Comparison of ENCODE assay signal across 8 mouse cellular contexts in genomic region chr16:42444408-42444862, GRCm38 (mm10).
DNase-seq lines count a peak whose midpoint lies in the region; ATAC-seq lines count a peak whose summit lies in the region.

No protein-coding gene starts in this region.

- no peaks in the 10 kb centered on the region for H3K4me1 ChIP-seq in kidney, embryonic 16.5 days (ENCODE audit: insufficient read depth, low read length)
- peaks cover 18% of the 10 kb centered on the region for H3K4me1 ChIP-seq in embryonic facial prominence, embryonic 10.5 days

- H3K36me3 ChIP-seq in kidney, embryonic 16.5 days (ENCODE audit: insufficient read depth, low read length): no peaks in the 10 kb centered on the region
- H3K36me3 ChIP-seq in embryonic facial prominence, embryonic 10.5 days (replicated peaks): no peaks in the 10 kb centered on the region

- DNase-seq in kidney, postnatal 36 days: no peak
- DNase-seq in embryonic facial prominence, embryonic 10.5 days (ENCODE audit: low spot score): peak; percentile 29
- DNase-seq in heart, postnatal 10 days: peak; percentile 14 to 20
- DNase-seq in mesoderm, embryonic 11.5 days (ENCODE audit: low read depth, low spot score): peak; percentile 44
- DNase-seq in spleen, adult 18-20 months: no peak
- no peak for DNase-seq in kidney, postnatal 14 days

- intact Hi-C loops in heart, postnatal 10 days (cut with DNase I): no loop called here

- no peak overlapping the region for H3K4me3 ChIP-seq in kidney, embryonic 16.5 days (ENCODE audit: low read length)
- H3K4me3 ChIP-seq in embryonic facial prominence, embryonic 10.5 days: peak overlapping the region; percentile 38

- H3K9me3 ChIP-seq in kidney, embryonic 16.5 days (ENCODE audit: low read length): no peaks in the 10 kb centered on the region
- H3K9me3 ChIP-seq in embryonic facial prominence, embryonic 10.5 days: no peaks in the 10 kb centered on the region

- H3K9ac ChIP-seq in kidney, embryonic 16.5 days (replicated peaks; ENCODE audit: low read length): no peak overlapping the region

- 51% methylated on average over 10 of the region's 10 CpGs for WGBS in kidney, embryonic 16.5 days
- 52% methylated on average over 10 of the region's 10 CpGs for WGBS in embryonic facial prominence, embryonic 10.5 days

- peak overlapping the region; percentile 34; the same call in 1 of the 2 replicates for H3K4me2 ChIP-seq in kidney, embryonic 16.5 days (replicated peaks; ENCODE audit: low read depth, low read length)

- no peak for ATAC-seq in kidney, embryonic 16.5 days (ENCODE audit: low FRiP score, low TSS enrichment)
- no peak for ATAC-seq in inflammation-experienced regulatory T-cells, adult 6 months

- no peaks in the 10 kb centered on the region for H3K27me3 ChIP-seq in kidney, embryonic 16.5 days (ENCODE audit: insufficient read depth, low read length)
- no peaks in the 10 kb centered on the region for H3K27me3 ChIP-seq in embryonic facial prominence, embryonic 10.5 days (replicated peaks; ENCODE audit: low read depth, poor library complexity, severe bottlenecking)

- no peak overlapping the region for H3K27ac ChIP-seq in kidney, embryonic 16.5 days (ENCODE audit: low read length)
- H3K27ac ChIP-seq in embryonic facial prominence, embryonic 10.5 days (replicated peaks): peak overlapping the region; percentile 80

Comparison
In these comparisons a context has a peak if more than half of its experiments do, and no peak if none do; other contexts are left out.
1. DNase-seq: peak in embryonic facial prominence, embryonic 10.5 days (single experiment), heart, postnatal 10 days (2 of 2) and mesoderm, embryonic 11.5 days (single experiment); none in kidney, postnatal 36 days (0 of 2), spleen, adult 18-20 months (0 of 2) and kidney, postnatal 14 days (single experiment).